Mouse (Mus musculus) neural tube, embryonic 10.5 days (tissue): ENCODE results near the gene Igf2bp1.
"Not testable (repeated sequence)": the region's sequence is repeated elsewhere in the genome, so short reads cannot be mapped to it uniquely, and the experiment has no call there.

Experiments
- DNase-seq: peaks from one replicate; pipeline ENCODE4 v3.0.0-alpha.2; 2017; ENCODE audit warnings: low spot score; ENCODE audit errors: extremely low spot score

Igf2bp1 gene

DNA sequence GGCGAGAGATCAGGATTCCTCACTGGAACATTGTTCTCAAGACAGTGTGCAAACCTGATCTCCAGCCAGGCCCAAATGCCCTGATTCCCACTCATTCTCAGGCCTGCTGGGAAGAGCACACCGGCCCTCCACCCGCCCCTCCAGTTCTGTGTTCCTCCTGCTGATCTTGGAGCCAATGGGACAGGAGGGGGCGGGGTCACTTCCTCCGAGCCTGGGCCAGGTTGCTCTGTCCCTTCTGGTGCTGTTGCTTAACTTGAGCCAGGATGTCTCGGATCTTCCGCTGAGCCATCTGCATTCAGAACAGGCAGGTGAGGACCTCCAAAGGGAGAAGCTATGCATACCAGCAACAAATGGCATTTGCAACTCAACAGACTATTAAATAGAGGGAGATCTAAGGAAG, 42.4 kb downstream of the Igf2bp1 start:
- no peak for DNase-seq

DNA sequence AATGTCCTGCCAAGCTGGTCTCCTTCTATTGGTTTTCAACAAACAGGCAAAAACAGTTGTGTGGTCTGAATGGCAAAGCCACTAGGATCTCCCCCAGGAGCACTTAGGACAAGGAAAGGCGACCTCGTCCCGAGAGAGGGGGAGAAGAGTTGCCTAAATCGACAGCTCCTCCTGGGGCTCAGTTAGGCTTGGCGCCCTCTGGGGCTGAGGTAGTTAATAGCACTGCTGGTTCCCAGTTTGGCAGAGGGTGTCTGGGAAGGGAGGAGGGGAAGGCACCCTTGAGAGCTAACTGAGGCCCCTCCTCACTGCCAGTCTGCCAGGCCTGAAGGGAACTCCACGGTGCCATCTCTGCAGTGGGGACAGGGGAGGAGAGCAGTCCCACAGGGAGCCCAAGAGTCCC, 46.6 kb downstream of the Igf2bp1 start:
- DNase-seq = no peak

DNA sequence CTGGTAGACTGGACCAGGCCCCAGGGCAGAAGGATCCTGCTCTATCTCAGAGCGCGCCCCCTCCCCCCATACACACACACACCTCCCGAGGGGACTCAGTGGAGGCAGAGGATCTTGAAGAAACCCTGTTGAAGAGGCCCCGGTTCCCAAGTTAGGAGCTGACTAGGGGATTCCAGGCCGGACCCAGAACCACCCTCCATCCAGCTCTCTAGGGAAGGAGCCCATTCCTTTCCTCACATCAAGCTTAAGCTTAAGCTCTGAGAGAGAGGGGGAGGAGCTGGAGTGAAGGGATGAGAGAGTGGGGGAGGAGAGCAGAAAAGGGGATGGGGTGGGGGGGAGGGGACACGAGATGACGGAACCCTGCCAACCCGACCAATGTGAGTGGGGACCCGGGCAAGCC, 47.5 kb downstream of the Igf2bp1 start:
- DNase-seq = no peak

DNA sequence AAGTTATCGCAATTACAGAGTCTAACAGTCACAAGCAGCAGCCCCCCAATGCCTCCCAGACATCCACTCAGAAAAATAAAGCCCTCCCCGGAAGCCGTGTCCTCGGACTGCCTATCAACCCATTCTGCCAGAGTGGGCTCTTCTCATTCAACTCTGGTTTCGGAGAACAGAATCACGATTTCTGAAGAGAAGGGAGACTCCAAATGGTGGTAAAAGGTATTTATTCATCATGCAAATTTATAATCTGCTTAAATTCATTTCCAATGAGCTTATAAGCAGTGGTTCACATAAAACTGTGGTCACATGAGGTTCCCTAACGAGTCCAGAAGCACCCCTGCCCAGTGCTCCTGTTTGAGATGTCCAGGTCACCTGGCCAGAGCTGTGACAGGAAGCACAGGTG, 48.3 kb downstream of the Igf2bp1 start:
- no peak for DNase-seq

- DNase-seq = no peak
These were observed 52.4 kb downstream of the Igf2bp1 start for GRCm38 (mm10) chr11:95953313-95953712.

- no peak for DNase-seq
These were observed 59.8 kb downstream of the Igf2bp1 start for GRCm38 (mm10) chr11:95945838-95946472.

- DNase-seq = no peak
These were observed 65.8 kb downstream of the Igf2bp1 start for GRCm38 (mm10) chr11:95939828-95940507.

DNA sequence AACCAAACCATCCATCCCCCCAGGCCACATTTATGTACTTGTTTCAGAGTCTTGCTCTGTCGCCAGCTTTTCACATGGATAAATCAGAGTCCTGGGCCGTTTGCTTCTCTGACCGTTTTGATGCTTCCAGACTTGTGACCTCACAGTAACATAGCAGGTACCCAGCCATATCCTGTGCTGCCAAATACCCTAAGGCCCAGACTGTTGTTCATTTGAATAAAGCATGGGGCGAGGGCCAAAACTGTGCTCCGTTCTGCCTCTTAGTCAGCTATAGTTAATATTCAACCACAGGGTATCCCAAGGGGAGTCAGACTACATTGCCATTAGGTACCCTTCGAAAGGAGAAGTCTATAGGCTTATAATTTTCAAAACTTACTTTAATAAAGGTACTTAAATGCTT, 69.3 kb downstream of the Igf2bp1 start:
- no peak for DNase-seq

- DNase-seq = not testable (repeated sequence)
These were observed 73.6 kb downstream of the Igf2bp1 start for GRCm38 (mm10) chr11:95932168-95932567.

GRCm38 (mm10) chr11:95926398-95926797, 79.3 kb downstream of the Igf2bp1 start:
- no peak for DNase-seq

GRCm38 (mm10) chr11:95925976-95926375, 79.8 kb downstream of the Igf2bp1 start:
- no peak for DNase-seq

GRCm38 (mm10) chr11:95924215-95924614, 81.5 kb downstream of the Igf2bp1 start:
- no peak for DNase-seq

DNA sequence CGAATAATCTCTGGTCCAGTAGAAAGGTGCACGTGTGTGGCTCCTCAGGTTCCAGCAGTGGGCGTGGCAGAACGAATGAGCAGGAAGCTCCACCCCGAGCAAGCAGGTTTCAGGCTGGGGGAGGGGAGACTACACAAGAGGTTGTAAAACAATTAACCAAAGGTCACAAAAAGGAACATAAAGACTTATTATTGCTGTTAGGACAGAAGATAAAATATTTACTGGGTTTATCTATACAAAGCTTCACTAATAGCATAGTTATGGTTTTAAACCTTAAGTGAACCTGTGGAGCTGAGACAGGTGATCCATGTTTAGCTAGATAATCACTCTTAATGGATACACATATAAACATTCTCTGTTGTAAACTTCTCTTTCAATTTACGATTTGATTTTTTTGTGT, 82.3 kb downstream of the Igf2bp1 start:
- not testable (repeated sequence) for DNase-seq

DNA sequence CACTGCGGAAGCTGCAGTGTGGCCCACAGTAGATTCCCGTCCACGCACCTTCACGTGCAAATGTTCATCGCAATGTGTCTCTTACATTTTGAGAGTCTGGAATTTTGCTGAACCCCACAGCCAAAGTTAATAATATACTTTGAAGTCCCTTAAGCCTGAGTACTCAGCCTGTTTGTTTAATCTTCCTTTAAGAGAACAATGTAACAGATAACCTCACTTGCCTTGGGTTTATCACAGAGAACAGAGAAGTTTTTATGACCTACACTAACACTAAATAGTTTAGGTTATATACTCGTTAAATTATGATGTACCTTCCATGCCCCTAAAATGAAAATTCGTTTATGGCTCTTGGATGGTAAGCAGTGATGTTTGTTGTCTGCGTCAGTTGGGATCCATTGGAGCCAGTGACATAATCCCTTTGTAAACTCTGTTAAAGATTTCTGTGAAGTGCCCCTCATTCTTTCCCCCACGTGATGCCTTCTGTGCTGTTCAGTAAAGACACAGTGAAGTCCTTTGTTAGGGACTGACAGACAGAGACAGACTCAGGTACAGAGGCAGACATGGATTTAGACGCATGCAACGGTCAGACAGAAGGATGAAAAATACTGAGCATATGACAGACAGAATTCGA, 83.6 kb downstream of the Igf2bp1 start:
- no peak for DNase-seq

DNA sequence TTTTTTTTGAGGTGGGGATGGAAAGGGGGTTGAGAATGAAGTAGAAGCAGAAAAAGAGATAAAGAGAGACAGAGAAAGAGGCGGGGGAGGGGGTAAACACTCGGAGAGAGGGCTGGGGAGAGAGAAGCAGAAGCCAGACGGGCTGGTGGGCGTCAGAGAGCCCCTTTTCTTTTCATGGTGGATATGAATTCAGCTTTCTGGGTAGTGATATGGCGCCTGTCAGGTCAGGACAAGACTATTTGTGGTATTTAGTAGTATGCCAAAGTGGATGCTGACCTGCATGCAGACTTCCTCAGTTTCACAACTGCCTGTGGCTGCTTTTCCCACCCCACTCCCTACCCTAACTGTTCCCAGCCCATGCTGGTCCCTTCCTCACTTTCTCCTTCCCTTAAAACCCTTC, 89.3 kb downstream of the Igf2bp1 start:
- DNase-seq = peak; percentile 21

GRCm38 (mm10) chr11:95915006-95915710, 90.6 kb downstream of the Igf2bp1 start:
- DNase-seq = peak; percentile 54

- no peak for DNase-seq
These were observed 91.2 kb downstream of the Igf2bp1 start, which contains the start of gene B4galnt2 for GRCm38 (mm10) chr11:95914571-95914991. Gene B4galnt2, minus strand, starts transcription at chr11:95914891.

GRCm38 (mm10) chr11:95913959-95914566, 91.7 kb downstream of the Igf2bp1 start:
- DNase-seq = peak; percentile 35

DNA sequence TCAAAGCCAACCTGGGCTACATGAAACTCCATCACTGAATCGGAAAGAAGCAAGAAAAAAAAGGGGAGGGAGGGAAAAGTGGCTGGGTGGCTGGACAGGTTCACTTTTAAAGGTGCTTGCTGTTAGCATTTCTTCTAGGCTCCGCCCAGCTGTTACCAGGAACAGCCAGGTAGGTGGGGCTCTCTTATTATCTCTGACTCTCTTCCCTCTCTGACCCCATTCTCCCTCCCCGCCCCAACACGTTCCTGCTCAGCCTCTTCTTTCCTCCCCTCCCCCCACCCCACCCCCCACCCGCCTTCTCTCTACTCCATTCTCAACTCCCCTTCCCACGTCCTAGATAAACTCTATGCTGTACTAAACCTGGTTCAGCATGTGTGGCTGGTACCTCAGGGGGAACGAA, 94.2 kb downstream of the Igf2bp1 start:
- no peak for DNase-seq

- DNase-seq = no peak
These were observed 97.8 kb downstream of the Igf2bp1 start for GRCm38 (mm10) chr11:95907805-95908524.
